Mouse (Mus musculus): ENCODE measurements around the gene Card10. TPM values are rescaled to one million over a fixed set of nuclear protein-coding genes. Genes with fewer than 3 reads are reported as not detected.

The Card10 gene
- polyA plus RNA-seq, 2 experiments, result 1.1 to 2.2 TPM

DNA sequence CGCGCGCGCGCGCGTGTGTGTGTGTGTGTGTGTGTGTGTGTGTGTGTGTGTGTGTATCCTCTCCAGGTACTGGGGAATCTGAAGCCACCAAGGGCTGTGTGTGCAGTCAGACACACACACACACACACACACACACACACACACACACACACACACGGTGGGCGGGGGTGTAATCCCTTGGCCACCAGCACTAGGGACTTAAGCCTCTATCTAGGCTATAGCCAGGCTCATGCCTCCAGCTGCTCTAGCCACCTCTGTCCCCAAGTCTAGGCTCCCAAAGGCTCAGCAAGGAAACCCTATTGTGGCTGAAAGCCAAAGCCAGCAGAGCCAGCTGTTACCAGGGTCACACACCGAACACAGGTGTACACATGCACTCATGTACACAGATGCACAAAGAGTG is 60.0 kb downstream of the Card10 start:
- TF ChIP-seq EP300 (IDR thresholded peaks at IDR 0.05; ENCODE audit: low read depth), result no peak
- no peak for TF ChIP-seq CTCF (IDR thresholded peaks at IDR 0.05; ENCODE audit: low read depth)

DNA sequence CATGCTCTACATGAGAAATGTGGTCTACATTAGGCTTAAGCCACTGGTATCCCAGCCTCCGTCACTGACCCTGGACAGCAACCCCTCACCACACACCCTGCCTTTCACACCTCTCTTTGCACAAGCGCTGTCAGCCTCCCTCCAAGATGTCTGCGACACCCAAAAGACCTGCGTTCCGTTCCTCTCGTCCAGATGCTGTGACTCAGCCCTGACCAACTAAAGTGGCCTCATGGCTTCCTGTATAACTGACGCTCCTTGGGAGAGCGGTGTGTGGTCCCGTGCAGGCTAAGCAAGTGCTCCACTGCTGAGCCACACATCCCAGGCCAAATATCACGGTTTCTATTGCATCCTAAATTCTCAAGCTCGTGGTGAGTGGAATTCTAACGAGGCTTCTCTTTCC is 62.2 kb downstream of the Card10 start:
- no peak for ATAC-seq (ENCODE audit: insufficient read depth)

More for the DNA sequence above, 60.0 kb downstream of the Card10 start:
- Histone ChIP-seq H3K36me3 (replicated peaks; ENCODE audit: control insufficient read depth, insufficient read depth, low read depth) (no peaks in the 10 kb centered on the region), H3K4me1 (replicated peaks; ENCODE audit: control insufficient read depth in 2 of 2, insufficient read depth in 2 of 2, low read length in 1 of 2) (no peaks in the 10 kb centered on the region), H3K9me3 (ENCODE audit: control insufficient read depth, low read length) (no peaks in the 10 kb centered on the region), H3K27me3 (ENCODE audit: control insufficient read depth, insufficient read depth, low read length) (no peaks in the 10 kb centered on the region), H3K4me3 (ENCODE audit: insufficient read depth in 1 of 2, low read depth in 2 of 2, low read length in 2 of 2) (no peak overlapping the region), H3K4me2 (ENCODE audit: low read depth) (no peak overlapping the region), H3K9ac (replicated peaks) (no peak overlapping the region), H3K27ac (no peak overlapping the region)
- DNase-seq (ENCODE audit: low read depth in 3 of 3, low spot score in 3 of 3) (no peak), ATAC-seq (ENCODE audit: insufficient read depth) (no peak)
- whole genome bisulfite sequencing (ENCODE audit: insufficient replicate concordance), result 85% methylated on average over 2 of the region's 10 CpGs

DNA sequence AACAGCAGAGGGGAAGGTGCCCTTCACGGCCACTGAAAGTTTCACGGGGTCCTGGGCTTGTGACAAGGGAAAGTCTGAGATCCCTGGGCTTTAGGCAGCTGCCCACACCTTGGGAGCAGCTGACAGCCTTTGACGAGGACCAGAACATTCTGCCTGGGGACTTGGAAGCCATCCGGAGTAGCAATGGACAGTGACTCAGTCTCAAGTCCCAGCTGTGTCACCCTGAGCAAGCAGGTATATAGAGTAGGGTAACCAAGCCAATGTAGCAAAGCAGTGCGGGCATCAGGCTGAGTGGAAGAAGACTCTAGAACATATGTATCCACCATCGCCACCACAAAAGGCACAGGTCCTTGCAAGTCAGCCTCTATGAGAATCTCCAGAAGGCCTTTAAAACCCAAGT is 65.7 kb downstream of the Card10 start:
- Histone ChIP-seq H3K27ac (no peak overlapping the region), H3K9ac (replicated peaks) (no peak overlapping the region), H3K36me3 (replicated peaks; ENCODE audit: control insufficient read depth, insufficient read depth, low read depth) (no peaks in the 10 kb centered on the region), H3K4me2 (ENCODE audit: low read depth) (no peak overlapping the region), H3K9me3 (ENCODE audit: control insufficient read depth, low read length) (no peaks in the 10 kb centered on the region), H3K4me3 (ENCODE audit: insufficient read depth in 1 of 2, low read depth in 2 of 2, low read length in 2 of 2) (no peak overlapping the region), H3K27me3 (ENCODE audit: control insufficient read depth, insufficient read depth, low read length) (no peaks in the 10 kb centered on the region), H3K4me1 (replicated peaks; ENCODE audit: control insufficient read depth in 2 of 2, insufficient read depth in 2 of 2, low read length in 1 of 2) (no peaks in the 10 kb centered on the region)
- TF ChIP-seq CTCF (IDR thresholded peaks at IDR 0.05; ENCODE audit: low read depth), result no peak
- TF ChIP-seq EP300 (IDR thresholded peaks at IDR 0.05; ENCODE audit: low read depth), result no peak
- 40% methylated on average over 6 of the region's 6 CpGs for WGBS (ENCODE audit: insufficient replicate concordance)
- DNase-seq (ENCODE audit: low read depth in 3 of 3, low spot score in 3 of 3) (no peak), ATAC-seq (ENCODE audit: insufficient read depth) (no peak)

More for the DNA sequence above, 62.2 kb downstream of the Card10 start:
- WGBS (ENCODE audit: insufficient replicate concordance), result 21% methylated on average over 12 of the region's 12 CpGs
- H3K4me2 ChIP-seq (ENCODE audit: low read depth), result no peak overlapping the region
- H3K9ac ChIP-seq (replicated peaks), result no peak overlapping the region
- H3K4me1 ChIP-seq (replicated peaks; ENCODE audit: control insufficient read depth in 2 of 2, insufficient read depth in 2 of 2, low read length in 1 of 2), result no peaks in the 10 kb centered on the region
- no peaks in the 10 kb centered on the region for H3K36me3 ChIP-seq (replicated peaks; ENCODE audit: control insufficient read depth, insufficient read depth, low read depth)
- H3K27ac ChIP-seq, result no peak overlapping the region
- H3K9me3 ChIP-seq (ENCODE audit: control insufficient read depth, low read length), result no peaks in the 10 kb centered on the region
- TF ChIP-seq EP300 (IDR thresholded peaks at IDR 0.05; ENCODE audit: low read depth) (no peak), CTCF (IDR thresholded peaks at IDR 0.05; ENCODE audit: low read depth) (no peak)
- no peak for DNase-seq (ENCODE audit: low read depth in 3 of 3, low spot score in 3 of 3)
- no peaks in the 10 kb centered on the region for H3K27me3 ChIP-seq (ENCODE audit: control insufficient read depth, insufficient read depth, low read length)
- H3K4me3 ChIP-seq (ENCODE audit: insufficient read depth in 1 of 2, low read depth in 2 of 2, low read length in 2 of 2), result no peak overlapping the region

DNA sequence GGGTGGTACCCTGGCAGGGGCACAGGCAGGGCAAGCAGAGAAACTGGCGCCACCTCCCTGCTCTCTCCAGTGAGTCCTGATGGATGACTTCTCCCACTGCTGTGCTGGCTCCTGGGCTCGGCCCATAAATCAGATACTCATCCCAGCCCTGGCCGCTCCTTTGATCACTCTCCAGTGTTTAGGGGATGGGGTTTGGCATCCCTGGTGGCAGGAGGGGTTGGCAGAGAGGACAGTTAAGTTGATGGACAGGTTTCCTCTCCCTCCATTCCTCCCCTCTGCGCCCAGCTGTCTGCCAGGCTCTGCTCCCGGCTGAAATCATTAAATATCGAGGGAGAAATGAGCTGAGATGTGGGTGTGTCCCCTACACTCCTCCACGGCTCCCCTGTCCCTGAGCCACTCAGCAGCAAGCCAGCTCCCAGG is 66.2 kb downstream of the Card10 start:
- no peak for ATAC-seq (ENCODE audit: insufficient read depth)
- no peak overlapping the region for H3K4me2 ChIP-seq (ENCODE audit: low read depth)
- H3K4me3 ChIP-seq (ENCODE audit: insufficient read depth in 1 of 2, low read depth in 2 of 2, low read length in 2 of 2), result no peak overlapping the region
- no peaks in the 10 kb centered on the region for H3K9me3 ChIP-seq (ENCODE audit: control insufficient read depth, low read length)
- H3K4me1 ChIP-seq (replicated peaks; ENCODE audit: control insufficient read depth in 2 of 2, insufficient read depth in 2 of 2, low read length in 1 of 2), result no peaks in the 10 kb centered on the region
- 18% methylated on average over 7 of the region's 7 CpGs for WGBS (ENCODE audit: insufficient replicate concordance)
- TF ChIP-seq CTCF (IDR thresholded peaks at IDR 0.05; ENCODE audit: low read depth) (no peak), EP300 (IDR thresholded peaks at IDR 0.05; ENCODE audit: low read depth) (no peak)
- H3K9ac ChIP-seq (replicated peaks), result no peak overlapping the region
- DNase-seq (ENCODE audit: low read depth in 3 of 3, low spot score in 3 of 3), result no peak
- H3K27ac ChIP-seq, result no peak overlapping the region
- H3K36me3 ChIP-seq (replicated peaks; ENCODE audit: control insufficient read depth, insufficient read depth, low read depth), result no peaks in the 10 kb centered on the region
- H3K27me3 ChIP-seq (ENCODE audit: control insufficient read depth, insufficient read depth, low read length), result no peaks in the 10 kb centered on the region

DNA sequence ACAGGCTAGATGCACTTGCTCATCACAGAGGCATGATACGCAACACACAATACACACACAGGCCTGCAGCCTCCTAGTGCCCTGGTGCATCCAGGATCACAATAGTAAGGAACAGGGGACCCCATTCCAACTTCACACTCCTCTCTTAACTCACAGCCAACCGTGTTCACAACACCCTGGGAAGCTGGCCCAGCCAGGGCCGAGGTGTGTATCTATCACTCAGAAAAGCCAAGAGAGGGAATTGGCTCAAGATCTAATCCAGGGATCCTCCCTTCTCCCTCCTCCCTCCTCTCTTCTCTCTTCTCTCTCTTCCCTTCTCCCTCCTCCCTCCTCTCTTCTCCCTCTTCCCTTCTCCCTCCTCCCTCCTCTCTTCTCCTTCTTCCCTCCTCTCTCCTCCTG is 66.7 kb downstream of the Card10 start:
- no peaks in the 10 kb centered on the region for H3K9me3 ChIP-seq (ENCODE audit: control insufficient read depth, low read length)
- H3K27me3 ChIP-seq (ENCODE audit: control insufficient read depth, insufficient read depth, low read length), result no peaks in the 10 kb centered on the region
- no peak overlapping the region for H3K4me2 ChIP-seq (ENCODE audit: low read depth)
- 43% methylated on average over 3 of the region's 3 CpGs for WGBS (ENCODE audit: insufficient replicate concordance)
- ATAC-seq (ENCODE audit: insufficient read depth) (no peak), DNase-seq (ENCODE audit: low read depth in 3 of 3, low spot score in 3 of 3) (no peak)
- no peak overlapping the region for H3K9ac ChIP-seq (replicated peaks)
- TF ChIP-seq CTCF (IDR thresholded peaks at IDR 0.05; ENCODE audit: low read depth) (no peak), EP300 (IDR thresholded peaks at IDR 0.05; ENCODE audit: low read depth) (no peak)
- no peaks in the 10 kb centered on the region for H3K4me1 ChIP-seq (replicated peaks; ENCODE audit: control insufficient read depth in 2 of 2, insufficient read depth in 2 of 2, low read length in 1 of 2)
- H3K27ac ChIP-seq, result no peak overlapping the region
- H3K36me3 ChIP-seq (replicated peaks; ENCODE audit: control insufficient read depth, insufficient read depth, low read depth), result no peaks in the 10 kb centered on the region
- H3K4me3 ChIP-seq (ENCODE audit: insufficient read depth in 1 of 2, low read depth in 2 of 2, low read length in 2 of 2), result no peak overlapping the region
